Mouse (Mus musculus) C2C12 (cell line): ENCODE results near the gene Fasl.

Source experiments
- CEBPB ChIP-seq: IDR thresholded peaks from one replicate; pipeline ENCODE4 v1.6.1; 2011; ENCODE audit warnings: low read depth, mild to moderate bottlenecking, control low read depth, moderate library complexity
- CTCF ChIP-seq: IDR thresholded peaks from one replicate; pipeline ENCODE4 v1.5.1; 2011; ENCODE audit not compliant: control insufficient read depth, insufficient read depth, insufficient read length

DNA sequence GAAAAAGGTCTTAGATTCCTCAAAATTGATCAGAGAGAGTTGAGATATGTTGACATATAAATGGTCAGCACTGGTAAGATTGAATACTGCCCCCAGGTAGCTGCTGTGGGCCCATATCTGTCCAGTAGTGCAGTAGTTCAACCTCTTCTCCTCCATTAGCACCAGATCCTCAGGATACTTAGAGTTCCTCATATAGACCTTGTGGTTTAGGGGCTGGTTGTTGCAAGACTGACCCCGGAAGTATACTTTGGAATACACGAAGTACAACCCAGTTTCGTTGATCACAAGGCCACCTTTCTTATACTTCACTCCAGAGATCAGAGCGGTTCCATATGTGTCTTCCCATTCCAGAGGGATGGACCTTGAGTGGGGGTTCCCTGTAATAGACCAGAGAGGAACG, 6.7 kb downstream of the Fasl start:
- TF ChIP-seq CTCF (no peak), CEBPB (no peak)
